Mouse (Mus musculus) G1E (cell line): Measurements from ENCODE around the gene Brf1. TPM values are rescaled to one million over a fixed set of nuclear protein-coding genes. Genes with fewer than 3 reads are reported as not detected.

Source experiments
- ATAC-seq: 2 replicates; pipeline ENCODE4 v1.8.0; 2016; ENCODE audit warnings: mild to moderate bottlenecking; ENCODE audit not compliant: insufficient number of reproducible peaks, poor library complexity, low FRiP score, severe bottlenecking; ENCODE audit errors: extremely low read depth
- DNase-seq: peaks from one replicate; pipeline ENCODE4 v3.0.0; 2012; ENCODE audit warnings: low spot score
- H3K27me3 ChIP-seq: 2 replicates; pipeline ENCODE4 v1.6.1; 2012; ENCODE audit warnings: mild to moderate bottlenecking, low read length, inconsistent platforms; ENCODE audit not compliant: insufficient read depth
- H3K36me3 ChIP-seq: replicated peaks from 2 replicates; pipeline ENCODE3; 2012; ENCODE audit warnings: mild to moderate bottlenecking, inconsistent platforms
- H3K4me1 ChIP-seq: 2 replicates; pipeline ENCODE4 v1.6.1; 2012; ENCODE audit warnings: low read depth, low read length, inconsistent platforms, mixed read lengths; ENCODE audit not compliant: insufficient read depth
- H3K4me3 ChIP-seq: 2 replicates; pipeline ENCODE4 v1.5.1; 2012; ENCODE audit warnings: low read depth, mild to moderate bottlenecking, inconsistent platforms, low read length, moderate library complexity, mixed read lengths
- H3K9me3 ChIP-seq: replicated peaks from 2 replicates; pipeline ENCODE4 v1.6.1; 2012; ENCODE audit warnings: inconsistent platforms
- CTCF ChIP-seq: IDR thresholded peaks from 2 replicates; pipeline ENCODE4 v1.5.1; 2012; ENCODE audit warnings: low read depth, low read length, inconsistent platforms, mixed read lengths
- GATA1 ChIP-seq: IDR thresholded peaks from 2 replicates; pipeline ENCODE4 v1.6.1; 2012; ENCODE audit warnings: borderline replicate concordance, low read length, inconsistent platforms, mixed read lengths
- GATA2 ChIP-seq: IDR thresholded peaks from 2 replicates; pipeline ENCODE4 v1.6.1; 2012; ENCODE audit warnings: low read depth, low read length, inconsistent platforms, borderline replicate concordance
- POLR2AphosphoS5 ChIP-seq: IDR thresholded peaks from 2 replicates; pipeline ENCODE4 v1.6.1; 2012; ENCODE audit warnings: low read depth, low read length, inconsistent platforms; ENCODE audit not compliant: insufficient replicate concordance
- TAL1 ChIP-seq: conservative IDR thresholded peaks from 2 replicates; pipeline ENCODE4 v1.6.1; 2012; ENCODE audit warnings: low read depth, low read length, inconsistent platforms, mixed read lengths
- polyA plus RNA-seq: library from polyadenylated mRNA; stranded (reverse); fragments of >175 nt; gene quantifications from 2 replicates; pipeline ENCODE4 v1.2.3, GENCODE M21; 2012
- total RNA-seq, 2 experiments: library from RNA; stranded (forward) in 1 of 2; stranded (reverse) in 1 of 2; fragments of 200-1000 nt in 1 of 2; fragments of >200 nt in 1 of 2; fragmentation: Nextera tagmentation in 1 of 2; gene quantifications; 2 replicates each; pipeline ENCODE4 v1.2.3; 2014 to 2017

Brf1 gene
- total and polyA plus RNA-seq, 3 experiments: 46.8 to 95.9 (median 77.1) TPM

GRCm38 (mm10) chr12:112947307-112947706, 53.2 kb downstream of the Brf1 start:
- no peak for DNase-seq

GRCm38 (mm10) chr12:112943669-112944068, 56.8 kb downstream of the Brf1 start:
- H3K4me3 ChIP-seq: no peak overlapping the region
- no peak for ATAC-seq
- H3K9me3 ChIP-seq: no peaks in the 10 kb centered on the region
- no peak for TF ChIP-seq CTCF
- no peak for TF ChIP-seq POLR2AphosphoS5
- TF ChIP-seq GATA2: no peak
- TF ChIP-seq GATA1: no peak
- no peak for TF ChIP-seq TAL1
- H3K27me3 ChIP-seq: peaks cover 34% of the 10 kb centered on the region
- no peaks in the 10 kb centered on the region for H3K36me3 ChIP-seq
- peaks cover 23% of the 10 kb centered on the region for H3K4me1 ChIP-seq
- DNase-seq: no peak

More at GRCm38 (mm10) chr12:112947307-112947706, 53.2 kb downstream of the Brf1 start:
- H3K36me3 ChIP-seq: no peaks in the 10 kb centered on the region
- H3K4me1 ChIP-seq: peaks cover 32% of the 10 kb centered on the region
- TF ChIP-seq POLR2AphosphoS5 (no peak), CTCF (peak; percentile 30; the same call in 1 of the 2 replicates), GATA2 (no peak)
- no peak overlapping the region for H3K4me3 ChIP-seq
- no peaks in the 10 kb centered on the region for H3K9me3 ChIP-seq
- H3K27me3 ChIP-seq: peaks cover 68% of the 10 kb centered on the region
- ATAC-seq: no peak

- TF ChIP-seq GATA1 (no peak), GATA2 (no peak), CTCF (no peak), POLR2AphosphoS5 (no peak), TAL1 (no peak)
- Histone ChIP-seq H3K9me3 (no peaks in the 10 kb centered on the region), H3K36me3 (peaks cover 4% of the 10 kb centered on the region), H3K4me1 (peaks cover 23% of the 10 kb centered on the region), H3K27me3 (peaks cover 23% of the 10 kb centered on the region), H3K4me3 (peak within 1 kb of the TSS; percentile 76)
- DNase-seq: peak; percentile 96
- peak; percentile 67 for ATAC-seq
Observed at GRCm38 (mm10) chr12:112941776-112942713, 58.5 kb downstream of the Brf1 start, which contains the start of gene Nudt14. Gene Nudt14, minus strand, starts transcription at chr12:112942124.

GRCm38 (mm10) chr12:112941156-112941775, 59.2 kb downstream of the Brf1 start:
- TF ChIP-seq TAL1 (no peak), GATA1 (no peak), CTCF (no peak), POLR2AphosphoS5 (no peak), GATA2 (no peak)
- peaks cover 21% of the 10 kb centered on the region for H3K4me1 ChIP-seq
- peaks cover 15% of the 10 kb centered on the region; the same call in 1 of the 2 replicates for H3K27me3 ChIP-seq
- DNase-seq (peak; percentile 58), ATAC-seq (no peak)
- peak overlapping the region; percentile 76 for H3K4me3 ChIP-seq
- peaks cover 4% of the 10 kb centered on the region for H3K36me3 ChIP-seq
- no peaks in the 10 kb centered on the region for H3K9me3 ChIP-seq

- H3K4me3 ChIP-seq: no peak overlapping the region; the same call in 1 of the 2 replicates
- peaks cover 13% of the 10 kb centered on the region; the same call in 1 of the 2 replicates for H3K27me3 ChIP-seq
- TF ChIP-seq TAL1 (no peak), POLR2AphosphoS5 (no peak), GATA1 (no peak), GATA2 (no peak), CTCF (no peak)
- no peak for DNase-seq
- H3K36me3 ChIP-seq: peaks cover 4% of the 10 kb centered on the region
- H3K4me1 ChIP-seq: peaks cover 21% of the 10 kb centered on the region
- no peaks in the 10 kb centered on the region for H3K9me3 ChIP-seq
- no peak for ATAC-seq
Observed at GRCm38 (mm10) chr12:112940710-112941109, 59.8 kb downstream of the Brf1 start.

- Histone ChIP-seq H3K36me3 (peaks cover 4% of the 10 kb centered on the region), H3K9me3 (no peaks in the 10 kb centered on the region), H3K4me1 (peaks cover 21% of the 10 kb centered on the region), H3K27me3 (peaks cover 8% of the 10 kb centered on the region; the same call in 1 of the 2 replicates), H3K4me3 (no peak overlapping the region)
- ATAC-seq (no peak), DNase-seq (no peak)
- no peak for TF ChIP-seq POLR2AphosphoS5
Observed at GRCm38 (mm10) chr12:112940238-112940637, 60.3 kb downstream of the Brf1 start.
